In the genomic region with DNA sequence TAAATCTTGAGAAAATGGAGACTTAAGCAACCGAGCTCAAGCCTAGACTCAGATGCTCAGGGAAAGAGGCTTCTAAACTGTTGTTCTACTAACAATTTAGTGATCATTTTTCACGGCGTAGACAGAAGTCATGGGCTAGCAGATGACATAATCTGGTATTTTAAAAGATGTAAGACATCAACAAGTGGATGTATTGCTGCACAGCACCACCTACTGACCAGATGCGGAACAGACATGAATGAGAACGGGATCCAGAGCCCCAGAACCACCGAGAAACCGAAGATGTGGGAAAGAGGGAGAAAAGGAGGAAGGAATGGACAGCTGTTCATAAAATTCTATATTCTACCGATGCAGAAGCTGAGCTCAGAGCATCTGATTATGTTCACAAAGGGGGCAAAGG, we compare ENCODE assay signal across 8 mouse cellular contexts.
DNase-seq lines count a peak whose midpoint lies in the region; ATAC-seq lines count a peak whose summit lies in the region.

No protein-coding gene starts in this region.

- 6% methylated on average over 8 of the region's 8 CpGs for WGBS in lung, embryonic 16.5 days

- no peaks in the 10 kb centered on the region for H3K9me3 ChIP-seq in lung, embryonic 16.5 days (ENCODE audit: control insufficient read depth, low read length)

- peak; percentile 46 for DNase-seq in ES-CJ7 (ENCODE audit: low read depth, low spot score)
- peak; percentile 85 for DNase-seq in embryo, embryonic 10 days (ENCODE audit: low spot score)
- peak; percentile 47 to 59 for DNase-seq in gastrocnemius, postnatal 36 days
- DNase-seq in layer of hippocampus, adult 11-12 months (ENCODE audit: low spot score): peak; percentile 73
- peak; percentile 79 to 84 for DNase-seq in right cerebral cortex, postnatal 10 days (ENCODE audit: low spot score in 2 of 2)

- no peak overlapping the region for H3K27ac ChIP-seq in lung, embryonic 16.5 days (ENCODE audit: low read length)

- H3K4me3 ChIP-seq in lung, embryonic 16.5 days (ENCODE audit: low read length): no peak overlapping the region

- no peaks in the 10 kb centered on the region for H3K36me3 ChIP-seq in lung, embryonic 16.5 days (ENCODE audit: control insufficient read depth, insufficient read depth, low read length)

- H3K9ac ChIP-seq in lung, embryonic 16.5 days (ENCODE audit: low read length): no peak overlapping the region

- intact Hi-C loops in gastrocnemius, postnatal 36 days (cut with DNase I): loop anchor here (5.0 kb wide), 1 partner anchor 689 kb away; no protein-coding TSS in a partner anchor

- no peak overlapping the region for H3K4me2 ChIP-seq in lung, embryonic 16.5 days (ENCODE audit: low read depth, low read length)

- peak; percentile 36 for ATAC-seq in activated CD4-positive, CD25-positive, alpha-beta regulatory T cell, adult 4 months
- ATAC-seq in lung, embryonic 16.5 days (ENCODE audit: low read depth): 0 out of 2 replicates have a peak, but pooled peaks have one; percentile 34
- ATAC-seq in inflammation-experienced regulatory T-cells, adult 6 months: no peak

- H3K27me3 ChIP-seq in lung, embryonic 16.5 days (ENCODE audit: control insufficient read depth, insufficient read depth, low read depth, low read length): no peaks in the 10 kb centered on the region

- no peaks in the 10 kb centered on the region for H3K4me1 ChIP-seq in lung, embryonic 16.5 days (replicated peaks; ENCODE audit: control insufficient read depth, insufficient read depth, low read length)
